ENCODE assay signal across 16 mouse cellular contexts in genomic region chr7:40698309-40698708, GRCm38 (mm10).
DNase-seq lines count a peak whose midpoint lies in the region.
"Had no signal": no experiment of that assay in that cellular context is flagged by ENCODE, and none has a peak within 500 bp of the region (broad histone marks: within the 10 kb centered on the region; RNA-seq: fewer than 3 reads in every experiment).

No protein-coding gene starts in this region.

- intact Hi-C loops in gastrocnemius, postnatal 36 days (cut with DNase I) = no loop called here

- peak; percentile 17 to 60 for DNase-seq in adrenal gland, adult (ENCODE audit: inconsistent age in 2 of 2, low spot score in 1 of 2)
- DNase-seq in adrenal gland, adult 18-20 months (ENCODE audit: low spot score in 2 of 2) = no peak
- DNase-seq in gastrocnemius, adult 18-20 months (ENCODE audit: low spot score) = peak; percentile 5
- DNase-seq in gastrocnemius, postnatal 36 days = no peak
- peak; percentile 9 for DNase-seq in kidney, postnatal 10 days
- DNase-seq in kidney, postnatal 36 days = no peak
- DNase-seq in skeletal muscle tissue, adult 2 months (ENCODE audit: low read depth, low spot score) = peak; percentile 88
- DNase-seq in urinary bladder, postnatal 36 days (ENCODE audit: low spot score in 2 of 2) = no peak
- DNase-seq: adrenal gland, adult 2 months; adrenal gland, postnatal 36 days; cerebellum, adult 11-12 months; cerebellum, adult 9-10 months; cerebellum, postnatal 14 days; gastrocnemius, postnatal 25 days; heart, postnatal 36 days; kidney, adult 11 months had no signal

Comparison
In these comparisons a context has a peak if more than half of its experiments do, and no peak if none do; other contexts are left out.
1. DNase-seq: peak in adrenal gland, adult (2 of 2), gastrocnemius, adult 18-20 months (single experiment), kidney, postnatal 10 days (single experiment) and skeletal muscle tissue, adult 2 months (single experiment); none in adrenal gland, adult 18-20 months (0 of 2), gastrocnemius, postnatal 36 days (0 of 2), kidney, postnatal 36 days (0 of 2) and urinary bladder, postnatal 36 days (0 of 2).